Mouse (Mus musculus) 3134 (cell line): ENCODE results near the gene Homer2.

Experiments
- DNase-seq: peaks from one replicate; pipeline ENCODE4 v3.0.0-alpha.2; 2011; ENCODE audit warnings: low spot score; ENCODE audit not compliant: insufficient read length; ENCODE audit errors: extremely low read depth

The Homer2 gene

DNA sequence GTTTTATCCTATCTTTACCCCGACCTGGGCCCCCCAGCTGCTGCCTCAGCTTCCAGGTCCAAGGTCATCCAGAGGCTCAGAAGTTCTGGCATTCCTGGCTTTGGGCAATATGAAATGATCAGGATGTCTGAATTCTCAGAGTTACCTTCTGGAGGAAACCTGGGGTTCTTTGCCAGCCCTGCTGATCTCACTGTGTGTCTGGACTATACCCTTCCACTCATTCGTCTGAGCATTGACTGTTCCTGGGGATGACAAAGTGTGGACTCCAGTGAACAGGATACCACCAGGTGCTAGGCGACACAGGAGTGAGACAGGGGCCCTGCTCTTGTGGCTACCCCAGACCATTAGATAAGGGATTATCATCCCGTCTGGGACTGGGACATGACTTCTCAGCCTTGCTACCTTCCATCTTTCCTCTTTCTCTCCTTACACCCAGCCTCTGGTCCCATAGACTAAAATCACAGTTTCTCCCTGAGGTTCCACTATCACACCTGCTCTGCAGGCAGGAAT lies 143.8 kb downstream of the Homer2 start:
- DNase-seq: no peak

DNA sequence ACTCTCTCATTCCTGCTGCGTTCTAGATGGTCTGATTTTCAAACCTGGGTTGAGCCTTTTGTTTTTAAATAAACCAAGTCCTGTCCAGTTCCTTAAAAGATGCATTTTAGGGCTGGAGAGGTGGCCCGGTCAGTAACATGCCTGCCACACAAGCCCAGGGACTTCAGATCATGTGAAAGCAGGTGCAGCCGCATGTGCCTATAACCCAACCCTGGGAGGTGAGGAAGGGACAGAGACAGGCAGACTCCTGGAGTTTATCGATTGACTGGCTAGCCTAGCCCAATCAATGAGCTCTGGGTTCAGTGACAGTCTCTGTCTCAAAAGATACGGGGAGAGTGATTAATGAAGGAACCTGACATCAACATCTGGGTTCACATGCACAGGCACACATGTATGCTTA lies 146.1 kb downstream of the Homer2 start:
- DNase-seq: no peak

DNA sequence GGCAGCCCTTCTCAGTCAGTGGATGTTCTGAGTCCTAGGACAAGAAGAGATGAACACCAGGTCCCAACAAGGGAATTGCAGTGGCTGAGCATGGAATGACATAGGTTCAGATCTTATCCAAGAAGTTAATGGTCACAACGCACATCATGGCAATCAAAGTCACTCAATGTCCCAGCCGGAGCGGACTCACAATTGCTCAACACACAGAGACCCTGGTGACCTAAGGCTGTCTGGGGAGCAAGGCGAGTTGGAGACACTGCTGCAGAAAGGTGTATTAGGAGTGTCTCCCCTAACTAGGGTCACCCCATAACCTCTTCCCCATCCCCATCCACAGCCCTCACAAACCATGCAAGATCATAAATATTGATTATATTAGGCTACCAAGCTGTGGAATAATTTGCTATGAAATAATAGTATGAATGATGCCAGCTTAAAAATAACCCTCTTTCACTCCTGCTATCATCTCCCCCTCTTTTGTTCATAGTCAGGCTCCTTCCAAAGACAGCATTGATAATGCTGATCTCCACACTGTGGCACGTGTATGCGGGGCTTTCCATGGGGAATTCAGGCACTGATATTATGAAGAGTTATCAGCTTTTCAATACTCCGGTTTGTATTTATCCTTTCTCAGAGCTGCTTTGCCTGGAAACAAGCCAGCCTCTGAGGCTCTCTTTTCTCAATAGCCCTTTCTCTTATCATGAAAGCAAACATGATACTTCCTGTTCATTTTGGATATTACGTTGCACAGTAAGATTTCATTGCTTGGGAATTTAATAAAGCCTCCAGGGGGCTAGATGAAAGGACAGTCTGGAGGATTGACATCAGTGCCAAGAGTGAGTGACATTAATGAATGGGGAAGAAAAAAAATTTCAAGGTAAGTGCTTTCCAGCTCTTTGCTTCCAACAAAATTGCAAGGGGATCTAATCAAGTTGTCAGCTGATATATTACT lies 147.0 kb downstream of the Homer2 start:
- no peak for DNase-seq

GRCm38 (mm10) chr7:81559231-81559980 lies 147.9 kb downstream of the Homer2 start:
- DNase-seq: no peak

DNA sequence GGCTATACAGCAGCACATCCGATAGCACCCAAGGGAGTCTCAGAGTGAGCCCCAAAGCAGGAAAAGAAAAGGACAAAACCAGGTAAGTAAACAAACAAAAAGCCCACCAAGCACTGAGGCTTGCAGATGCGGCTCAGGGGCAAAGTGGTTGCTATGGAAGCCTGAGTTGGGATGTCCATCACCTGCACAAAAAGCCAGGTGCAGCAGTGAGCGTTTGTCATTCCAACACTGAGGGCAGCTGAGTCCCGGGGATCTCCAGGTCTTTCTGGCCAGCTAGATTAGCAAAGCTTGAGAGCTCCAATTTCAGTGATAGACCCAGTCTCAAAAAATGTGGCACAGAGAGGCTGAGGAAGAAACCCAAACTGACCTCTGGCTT lies 149.4 kb downstream of the Homer2 start:
- DNase-seq: no peak

- DNase-seq: no peak
These were observed 149.9 kb downstream of the Homer2 start for GRCm38 (mm10) chr7:81557252-81557984.

DNA sequence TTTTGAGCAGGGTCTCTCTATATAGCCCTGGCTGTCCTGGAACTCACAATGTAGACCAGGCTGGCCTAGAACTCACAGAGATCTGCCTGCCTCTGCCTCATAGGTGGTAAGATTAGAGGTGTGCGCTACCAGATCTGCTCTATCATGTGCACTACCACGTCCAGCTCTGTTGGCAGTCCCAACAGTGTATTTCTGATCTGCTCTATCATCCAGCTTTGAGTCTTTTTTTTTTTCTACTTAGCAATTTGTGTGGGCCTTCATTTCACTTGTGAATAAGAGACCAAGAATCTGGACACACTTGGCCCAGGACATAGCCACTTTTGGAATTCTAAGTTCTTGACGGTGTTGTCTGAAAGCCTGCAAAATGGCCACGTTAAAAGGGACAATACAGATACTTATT lies 150.5 kb downstream of the Homer2 start:
- no peak for DNase-seq

DNA sequence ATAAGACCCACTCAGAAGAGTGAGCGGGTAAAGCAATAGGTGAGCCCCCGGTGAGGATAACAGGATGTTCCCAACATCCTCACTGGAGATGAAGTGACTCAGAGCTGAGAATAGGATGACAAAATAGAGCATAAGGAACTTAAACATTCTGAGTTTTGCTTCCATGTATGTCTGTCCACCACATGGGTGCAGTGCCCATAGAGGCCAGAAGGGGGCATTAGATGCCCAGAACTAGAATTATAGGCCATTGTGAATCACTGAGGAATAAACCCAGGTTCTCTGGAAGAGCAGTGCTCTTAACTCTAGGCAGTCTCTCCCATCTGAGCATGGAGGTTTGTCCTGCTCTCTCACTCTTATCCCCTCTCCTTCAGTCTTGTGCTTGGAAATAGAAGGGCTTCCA lies 153.0 kb downstream of the Homer2 start:
- no peak for DNase-seq

- DNase-seq: no peak
These were observed 153.7 kb downstream of the Homer2 start for GRCm38 (mm10) chr7:81553589-81553988.
